Mouse (Mus musculus): ENCODE results near the gene BC025920.
"Not testable (repeated sequence)": the region's sequence is repeated elsewhere in the genome, so short reads cannot be mapped to it uniquely, and the experiment has no call there.

BC025920 gene

DNA sequence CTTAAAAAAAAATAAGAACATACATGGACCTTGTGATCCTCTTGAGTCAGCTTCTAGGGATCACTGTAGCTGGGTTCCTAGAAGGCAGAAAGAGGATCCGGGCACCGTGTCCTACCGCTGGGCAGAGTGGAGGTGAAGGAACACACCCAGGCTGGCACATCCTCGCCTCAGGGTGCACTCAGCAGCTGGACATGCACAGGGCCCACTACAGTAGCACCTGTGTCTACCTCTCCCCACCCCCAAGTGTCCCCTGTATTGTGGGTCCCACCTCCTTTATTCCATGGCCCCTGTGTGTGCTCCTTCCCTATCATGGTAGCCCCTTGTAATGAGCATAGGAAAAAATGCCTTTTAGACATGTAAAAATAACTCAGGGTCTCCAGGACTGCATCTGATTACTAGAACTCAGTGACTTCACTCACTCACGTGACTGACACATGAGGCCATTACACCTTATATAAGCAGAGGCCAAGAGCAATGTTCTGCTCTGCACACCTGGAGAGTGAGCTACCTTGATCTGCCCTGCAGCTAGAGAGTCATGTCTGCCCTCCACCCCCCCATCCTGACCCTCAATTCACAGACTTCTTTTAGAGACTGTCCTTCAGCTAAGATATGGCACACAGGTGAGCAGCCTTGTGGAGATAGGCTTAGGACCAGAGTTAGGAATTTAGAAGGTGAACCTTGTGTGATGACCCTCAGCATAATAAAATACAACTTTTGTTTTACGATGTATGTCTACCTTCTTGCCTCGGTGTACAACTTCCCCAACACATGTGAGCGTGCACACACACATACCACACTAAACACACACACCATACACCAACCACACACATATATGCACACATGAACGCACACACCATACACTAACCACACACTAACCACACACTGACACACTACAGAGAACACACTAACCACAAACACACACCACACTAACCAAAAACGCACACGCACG is 1.8 kb upstream of the BC025920 start:
- in situ Hi-C loops (cut with MboI), result loop anchor here (5.0 kb wide), 1 partner anchor 37 kb away; no protein-coding TSS in a partner anchor

DNA sequence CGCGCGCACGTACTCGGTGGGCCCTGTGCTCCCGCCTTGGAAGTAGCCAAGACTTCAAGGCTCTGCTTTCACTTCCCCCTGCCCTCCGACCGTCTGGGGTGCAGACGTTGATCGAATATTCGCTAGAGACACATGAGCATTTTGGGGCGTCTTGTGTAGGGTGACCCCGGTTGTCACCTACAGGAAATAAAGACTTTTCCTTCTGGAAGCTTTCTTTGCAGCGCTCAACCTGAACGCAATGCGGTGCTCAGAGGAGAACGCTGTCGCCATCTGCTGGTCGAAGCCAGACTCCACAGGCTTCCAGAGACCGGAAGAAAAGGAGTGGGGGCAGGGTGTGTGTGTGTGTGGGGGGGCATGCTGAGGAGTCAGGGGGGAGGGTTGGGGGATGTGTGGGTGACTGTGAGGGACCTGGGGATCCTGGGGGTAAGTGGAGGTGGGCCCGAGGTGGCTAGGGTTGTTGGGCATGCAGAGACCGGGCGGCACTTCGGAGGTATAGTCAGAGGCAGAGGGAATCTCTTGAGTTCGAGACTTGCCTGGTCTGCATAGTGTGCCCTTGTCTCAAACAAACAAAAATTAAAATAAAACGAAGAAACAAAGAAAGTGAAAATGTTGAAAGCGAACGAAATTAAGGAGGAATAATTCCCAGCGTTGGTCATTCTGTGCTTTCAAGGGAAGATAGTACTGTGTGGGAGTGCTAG is 953 bp upstream of the BC025920 start:
- in situ Hi-C loops (cut with MboI), result loop anchor here (5.0 kb wide), 1 partner anchor 38 kb away; no protein-coding TSS in a partner anchor

DNA sequence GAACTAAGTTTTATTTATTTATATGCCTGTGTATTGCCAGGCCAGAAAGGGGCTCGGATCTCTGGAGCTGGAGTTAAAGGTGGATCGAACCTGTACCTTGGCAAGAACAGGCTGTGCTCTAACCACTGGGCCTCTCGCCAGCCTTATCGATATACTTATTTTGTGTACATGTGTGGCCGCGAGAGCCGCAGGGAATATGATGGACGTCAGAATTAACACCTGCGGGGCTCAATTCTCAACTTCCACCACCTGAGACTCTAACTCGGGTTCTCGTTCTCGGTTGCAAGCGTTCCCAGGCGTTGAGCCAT is 450 bp upstream of the BC025920 start:
- in situ Hi-C loops (cut with MboI), result no loop called here

DNA sequence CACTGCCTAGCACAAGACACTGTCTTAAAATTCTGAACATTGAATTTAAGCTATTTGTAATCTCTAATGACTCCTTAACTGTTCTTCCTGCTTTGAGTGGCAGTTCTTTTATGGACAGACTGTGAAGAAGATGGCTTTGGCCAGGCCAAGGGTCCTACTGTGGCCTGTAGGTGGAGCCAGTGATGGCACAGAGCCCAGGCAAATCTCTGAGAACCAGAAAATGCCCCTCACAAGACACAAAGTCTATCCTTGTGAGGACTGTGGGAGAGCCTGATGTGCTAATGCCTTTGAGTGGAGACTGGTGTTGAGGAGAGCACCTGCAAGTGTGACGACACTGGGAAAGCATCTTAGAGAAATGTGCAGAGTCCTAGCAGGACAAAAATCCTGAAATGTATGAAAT is 2.2 kb downstream of the BC025920 start:
- in situ Hi-C loops (cut with MboI), result no loop called here

- in situ Hi-C loops (cut with MboI), result no loop called here
These were observed 6.7 kb downstream of the BC025920 start for GRCm38 (mm10) chr10:81612779-81613178.

GRCm38 (mm10) chr10:81615486-81615885 is 9.4 kb downstream of the BC025920 start:
- in situ Hi-C loops (cut with MboI), result no loop called here

DNA sequence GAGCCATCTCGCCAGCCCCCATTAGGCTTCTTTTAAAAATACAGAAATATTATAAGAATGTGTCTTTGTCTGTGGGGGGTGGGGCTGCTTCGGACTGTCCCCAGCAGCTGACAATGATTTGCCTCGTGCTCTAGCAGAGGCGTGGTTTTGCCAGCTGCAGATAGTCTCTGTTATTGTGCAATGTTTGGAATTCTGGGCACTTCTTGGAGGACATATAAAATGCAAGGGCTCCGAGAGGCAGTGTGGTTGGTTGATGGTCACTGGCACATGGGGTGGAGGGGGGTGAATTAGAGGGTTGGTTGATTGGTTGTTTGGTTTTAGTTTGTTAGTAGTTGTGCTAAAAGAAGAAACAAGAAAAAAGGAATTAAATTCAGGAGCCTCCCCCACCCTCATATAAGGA is 13.9 kb downstream of the BC025920 start:
- in situ Hi-C loops (cut with MboI), result no loop called here

- in situ Hi-C loops (cut with MboI), result no loop called here
These were observed 14.7 kb downstream of the BC025920 start for GRCm38 (mm10) chr10:81620786-81621185.

DNA sequence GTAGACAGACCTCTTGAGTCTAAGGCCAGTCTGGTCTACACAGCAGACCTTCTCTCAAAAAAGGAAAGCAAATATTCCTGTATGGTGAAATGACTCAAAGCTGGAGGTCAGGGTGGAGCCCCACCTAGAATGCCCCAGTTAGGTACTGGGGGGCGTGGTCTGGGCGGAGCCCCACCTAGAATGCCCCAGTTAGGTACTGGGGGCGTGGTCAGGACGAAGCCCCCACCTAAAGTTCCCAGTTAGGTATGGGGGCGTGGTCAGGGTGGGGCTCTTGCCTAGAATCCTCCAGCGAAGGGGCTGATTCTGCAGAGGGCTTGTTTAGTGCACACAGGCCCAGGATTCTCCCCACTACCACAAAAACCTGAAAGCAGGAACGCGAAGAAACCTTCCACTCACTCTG is 17.4 kb downstream of the BC025920 start:
- in situ Hi-C loops (cut with MboI), result no loop called here

DNA sequence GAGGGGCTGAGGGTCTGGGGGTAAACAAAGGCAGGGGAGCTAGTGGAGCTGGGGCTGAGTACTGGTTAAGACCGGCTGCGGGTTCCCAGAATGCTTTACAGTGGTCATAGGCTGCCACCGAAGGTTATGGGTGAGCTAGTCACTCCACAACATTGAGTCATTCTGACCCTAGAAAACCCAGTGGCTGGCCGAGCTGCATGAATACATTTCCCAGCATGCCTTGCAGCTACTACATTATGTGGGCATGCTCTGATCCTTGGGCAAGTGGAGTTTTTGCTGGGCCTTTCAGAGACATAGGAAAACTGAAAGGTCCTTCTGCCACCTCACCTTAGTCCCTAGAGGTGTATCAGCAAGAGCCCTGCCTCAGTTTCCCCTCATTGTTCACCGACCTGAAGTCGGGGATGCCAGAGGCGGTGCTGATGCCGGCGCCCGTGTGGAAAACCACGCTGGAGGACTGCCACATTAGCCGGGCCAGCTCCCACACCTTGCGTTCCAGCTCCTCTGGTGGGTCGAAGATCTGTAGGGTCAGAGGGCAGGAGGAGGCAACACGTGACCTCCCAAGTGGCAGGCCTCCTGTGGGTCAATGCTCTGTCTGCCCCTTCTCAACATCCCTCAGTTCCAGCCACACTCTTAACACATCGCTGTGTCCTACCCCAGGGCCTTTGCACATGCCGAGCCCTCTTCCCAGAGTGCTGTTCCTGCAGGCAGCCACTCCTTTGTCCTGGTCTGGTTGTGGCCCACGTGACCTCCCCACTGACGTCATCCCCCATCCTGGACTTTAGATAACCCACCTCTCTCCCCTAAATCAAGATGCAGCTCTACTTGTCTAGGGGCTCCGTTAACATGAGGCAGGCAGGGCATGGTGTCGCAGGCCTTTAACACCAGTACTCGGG is 20.3 kb downstream of the BC025920 start:
- in situ Hi-C loops (cut with MboI), result no loop called here

DNA sequence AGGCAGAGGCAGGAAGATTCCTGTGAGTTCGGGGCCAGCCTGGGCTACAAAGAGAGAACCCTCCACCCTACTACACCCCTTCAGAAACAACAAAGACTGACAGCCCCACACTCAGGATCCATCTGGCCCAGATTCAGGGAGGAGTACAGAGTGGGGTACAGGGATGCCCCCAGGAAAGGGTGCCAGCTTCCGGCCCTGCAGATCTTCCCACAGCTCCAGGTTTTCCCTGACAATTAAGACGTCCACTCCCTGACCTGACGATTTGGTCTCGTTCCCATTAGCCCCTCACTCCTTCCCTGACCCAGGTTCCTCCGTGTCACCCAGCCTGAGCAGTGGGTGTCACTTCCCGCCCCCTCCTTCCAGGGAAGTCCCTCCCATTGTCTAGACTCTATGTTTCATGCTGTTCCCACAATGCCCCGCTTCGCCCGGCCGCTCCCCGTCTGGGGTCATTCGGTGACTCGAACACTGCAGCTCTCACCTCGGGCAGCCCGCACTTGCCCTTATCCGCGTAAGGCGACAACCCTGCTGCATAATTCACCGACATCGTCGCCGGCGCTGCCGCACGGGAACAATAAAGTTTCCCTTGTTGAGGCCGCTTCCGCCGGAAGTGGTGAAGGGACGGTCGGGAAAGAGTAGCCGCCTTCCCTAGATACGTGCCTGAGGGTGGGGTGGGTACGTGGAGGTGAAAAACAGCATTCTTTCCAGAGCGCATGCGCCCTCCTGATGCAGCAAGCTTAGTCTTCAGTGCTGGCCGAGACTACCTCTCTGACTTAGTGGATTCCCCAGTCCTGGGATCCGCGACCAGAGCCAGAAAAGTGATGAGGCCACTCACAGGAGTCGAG is 21.1 kb downstream of the BC025920 start, which contains the start of gene Sirt6:
Gene Sirt6, minus strand, starts transcription at position 804 of the 842 bp plus-strand sequence.
- in situ Hi-C loops (cut with MboI), result no loop called here

- in situ Hi-C loops (cut with MboI), result no loop called here
These were observed 21.8 kb downstream of the BC025920 start for GRCm38 (mm10) chr10:81627836-81628220.

DNA sequence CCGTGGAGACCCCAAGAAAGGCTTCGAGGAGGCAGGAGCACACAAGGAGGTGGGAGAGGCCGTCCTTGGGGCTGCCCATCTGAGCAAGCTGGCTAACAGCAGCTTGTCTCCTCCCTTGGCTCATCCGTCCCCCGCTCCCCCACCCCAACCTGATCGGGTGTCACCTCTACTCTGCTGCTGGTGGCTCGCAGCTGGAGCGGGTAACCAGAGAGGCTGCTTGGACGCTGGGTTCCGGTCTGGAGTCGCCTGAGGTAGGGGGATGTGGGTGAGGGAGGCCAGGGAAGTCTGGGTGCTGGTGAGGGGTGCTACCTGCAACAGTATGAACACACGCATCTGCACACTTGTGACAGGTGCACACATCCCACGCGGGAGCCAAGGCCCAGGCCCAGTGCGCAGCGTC is 22.3 kb downstream of the BC025920 start, which contains the start of gene Ankrd24:
Gene Ankrd24, plus strand, starts transcription at position 151 of the 400 bp plus-strand sequence.
- in situ Hi-C loops (cut with MboI), result no loop called here

DNA sequence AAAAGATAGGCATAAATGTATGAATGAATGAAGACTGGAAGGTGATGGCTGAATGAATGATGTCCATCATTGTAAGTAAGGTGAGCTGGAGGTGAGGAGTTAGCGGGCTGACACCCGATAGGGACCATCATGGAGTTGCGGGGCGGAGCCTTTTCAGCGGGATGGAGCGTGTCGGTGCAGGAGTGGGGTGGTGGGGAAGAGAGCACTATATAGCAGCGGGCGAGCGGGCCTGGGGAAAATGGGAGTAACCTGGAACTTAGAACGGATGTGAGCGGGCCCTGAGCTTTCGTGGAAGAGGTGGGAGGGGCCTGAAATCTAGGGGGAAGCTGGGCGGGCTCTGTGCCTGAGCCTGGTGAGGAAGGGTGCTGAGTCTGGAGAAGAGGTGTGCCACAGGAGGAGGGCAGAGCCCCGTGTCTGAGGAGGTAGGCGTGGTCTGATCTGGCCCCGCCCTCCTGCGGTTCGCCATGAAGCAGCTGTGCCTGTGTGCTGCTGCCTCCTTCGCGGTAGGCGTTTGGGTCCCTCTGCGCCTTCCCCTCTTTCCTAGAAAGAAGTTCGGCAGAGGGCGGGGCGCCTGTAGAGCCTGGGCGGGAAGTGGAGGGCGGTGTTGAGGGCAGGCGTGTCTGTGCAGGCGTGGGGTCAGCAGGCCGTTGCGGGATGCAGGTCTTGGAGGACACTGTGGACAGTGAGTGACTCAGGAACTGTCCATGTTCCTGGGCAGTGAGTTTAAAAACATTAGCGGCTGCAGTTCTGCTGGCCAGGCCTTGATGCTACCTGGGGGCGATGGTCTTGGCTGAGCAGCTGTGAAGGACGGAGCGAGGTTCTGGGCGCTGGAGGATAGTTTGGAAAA is 27.4 kb downstream of the BC025920 start:
- in situ Hi-C loops (cut with MboI), result loop anchor here (10.0 kb wide), 1 partner anchor 541 kb away; no protein-coding TSS in a partner anchor

DNA sequence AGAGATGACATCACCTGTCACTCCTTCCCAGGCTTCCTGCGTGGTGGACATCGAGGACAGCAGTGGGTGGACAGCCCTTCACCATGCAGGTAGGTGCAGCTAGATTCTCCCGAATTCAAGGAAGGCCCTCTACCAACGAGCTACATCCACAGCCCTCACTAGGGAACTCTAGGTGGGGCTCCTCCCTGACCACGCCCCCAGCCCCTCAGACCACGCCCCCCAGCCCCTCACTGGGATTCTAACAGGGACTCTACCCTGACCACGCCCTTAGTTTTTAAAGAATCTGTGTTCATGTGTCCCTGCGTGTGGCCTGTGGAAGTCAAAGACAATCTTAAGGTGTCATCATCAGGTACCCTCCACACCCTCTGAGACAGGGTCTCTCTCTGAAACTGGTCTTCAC is 30.3 kb downstream of the BC025920 start:
- in situ Hi-C loops (cut with MboI), result loop anchor here (10.0 kb wide), 1 partner anchor 538 kb away; no protein-coding TSS in a partner anchor

- in situ Hi-C loops (cut with MboI), result loop anchor here (10.0 kb wide), 1 partner anchor 537 kb away; no protein-coding TSS in a partner anchor
These were observed 32.0 kb downstream of the BC025920 start for GRCm38 (mm10) chr10:81638101-81638500.

DNA sequence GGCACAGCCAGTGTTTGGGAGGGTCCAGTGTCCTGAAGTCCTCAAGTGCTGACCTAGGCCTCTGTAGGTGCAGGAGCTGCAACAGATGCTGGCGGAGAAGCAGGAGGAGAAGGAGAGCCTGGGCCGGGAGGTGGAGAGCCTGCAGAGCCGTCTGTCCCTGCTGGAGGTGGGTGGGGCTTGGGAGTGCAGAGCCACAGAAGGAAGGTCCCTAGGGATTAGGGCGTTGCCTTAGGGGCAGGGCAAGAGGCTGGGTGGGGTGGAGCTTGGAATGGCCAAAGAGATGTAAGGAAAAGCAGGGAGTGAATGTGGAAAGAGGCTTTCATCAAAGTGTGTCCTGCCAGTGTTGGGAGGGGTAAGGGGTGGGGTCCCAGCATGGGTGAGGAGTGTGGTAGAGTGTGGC is 34.8 kb downstream of the BC025920 start:
- in situ Hi-C loops (cut with MboI), result not testable (repeated sequence)

GRCm38 (mm10) chr10:81641566-81641965 is 35.5 kb downstream of the BC025920 start:
- in situ Hi-C loops (cut with MboI), result no loop called here

GRCm38 (mm10) chr10:81641978-81642647 is 36.0 kb downstream of the BC025920 start:
- in situ Hi-C loops (cut with MboI), result no loop called here
